Mouse (Mus musculus) E14TG2a.4 (cell line): ENCODE measurements around the gene Zfhx3.

Source experiments
- CTCF ChIP-seq: conservative IDR thresholded peaks from 2 replicates; pipeline ENCODE4 v1.5.1; 2014; ENCODE audit warnings: low read length
- NANOG ChIP-seq: IDR thresholded peaks from 2 replicates; pipeline ENCODE4 v1.6.1; 2014; ENCODE audit warnings: borderline replicate concordance, low read length, mixed read lengths
- POU5F1 ChIP-seq: IDR thresholded peaks from 2 replicates; pipeline ENCODE4 v1.6.1; 2014; ENCODE audit warnings: low read length, borderline replicate concordance

DNA sequence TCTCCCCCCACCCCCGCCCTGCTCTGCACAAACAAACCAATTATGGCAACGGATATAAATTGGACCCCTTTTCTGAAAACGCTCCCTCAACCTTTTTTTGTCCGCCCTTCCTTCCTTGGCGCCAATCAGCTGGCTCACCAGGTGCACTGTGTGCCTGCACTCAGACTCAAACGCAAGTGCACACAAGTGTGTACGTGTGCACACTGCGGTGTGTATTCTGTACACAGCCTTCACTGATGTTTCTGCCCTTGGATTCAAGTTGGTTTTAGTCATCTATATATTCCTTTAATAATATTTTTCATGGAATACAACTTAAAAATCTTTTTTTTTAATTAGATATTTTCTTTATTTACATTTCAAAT is 445.4 kb downstream of the Zfhx3 start:
- TF ChIP-seq CTCF (no peak), NANOG (no peak), POU5F1 (no peak)
